Mouse (Mus musculus): Measurements from ENCODE around the gene Lrp2. TPM values are rescaled to one million over a fixed set of nuclear protein-coding genes. Genes with fewer than 3 reads are reported as not detected.

The Lrp2 gene
- polyA plus RNA-seq (2012; ENCODE audit: insufficient read depth, insufficient read length, missing spikeins) = not detected in 2 replicates

- no peak for TF ChIP-seq POLR2A (IDR thresholded peaks at IDR 0.05; ENCODE audit: borderline replicate concordance, low read depth, low read length)
- TF ChIP-seq CTCF (IDR thresholded peaks at IDR 0.05; ENCODE audit: low read depth, low read length) = no peak
- H3K27ac ChIP-seq (ENCODE audit: insufficient read depth, low read depth, low read length) = no peak within 1 kb of the TSS
- peaks cover 2% of the 10 kb centered on the region; the same call in 1 of the 2 replicates for H3K4me1 ChIP-seq (ENCODE audit: control insufficient read depth, insufficient read depth, low read length)
- H3K4me3 ChIP-seq (ENCODE audit: insufficient read depth, low read length) = peak within 1 kb of the TSS; percentile 60
These were observed at the start of gene Lrp2 for GRCm38 (mm10) chr2:69585886-69586398. Lrp2 (minus strand) TSS chr2:69586065.

GRCm38 (mm10) chr2:69635064-69635701 is 49.3 kb upstream of the Lrp2 start:
- no peak overlapping the region for H3K27ac ChIP-seq (ENCODE audit: insufficient read depth, low read depth, low read length)
- peaks cover 3% of the 10 kb centered on the region for H3K4me1 ChIP-seq (ENCODE audit: control insufficient read depth, insufficient read depth, low read length)
- peak overlapping the region; percentile 29; the same call in 1 of the 2 replicates for H3K4me3 ChIP-seq (ENCODE audit: insufficient read depth, low read length)
- TF ChIP-seq CTCF (IDR thresholded peaks at IDR 0.05; ENCODE audit: low read depth, low read length) = peak; percentile 79
- TF ChIP-seq POLR2A (IDR thresholded peaks at IDR 0.05; ENCODE audit: borderline replicate concordance, low read depth, low read length) = no peak

GRCm38 (mm10) chr2:69631449-69631848 is 45.6 kb upstream of the Lrp2 start:
- H3K4me3 ChIP-seq (ENCODE audit: insufficient read depth, low read length) = no peak overlapping the region
- no peak overlapping the region for H3K27ac ChIP-seq (ENCODE audit: insufficient read depth, low read depth, low read length)
- no peak for TF ChIP-seq CTCF (IDR thresholded peaks at IDR 0.05; ENCODE audit: low read depth, low read length)
- TF ChIP-seq POLR2A (IDR thresholded peaks at IDR 0.05; ENCODE audit: borderline replicate concordance, low read depth, low read length) = no peak
- H3K4me1 ChIP-seq (ENCODE audit: control insufficient read depth, insufficient read depth, low read length) = peaks cover 3% of the 10 kb centered on the region

DNA sequence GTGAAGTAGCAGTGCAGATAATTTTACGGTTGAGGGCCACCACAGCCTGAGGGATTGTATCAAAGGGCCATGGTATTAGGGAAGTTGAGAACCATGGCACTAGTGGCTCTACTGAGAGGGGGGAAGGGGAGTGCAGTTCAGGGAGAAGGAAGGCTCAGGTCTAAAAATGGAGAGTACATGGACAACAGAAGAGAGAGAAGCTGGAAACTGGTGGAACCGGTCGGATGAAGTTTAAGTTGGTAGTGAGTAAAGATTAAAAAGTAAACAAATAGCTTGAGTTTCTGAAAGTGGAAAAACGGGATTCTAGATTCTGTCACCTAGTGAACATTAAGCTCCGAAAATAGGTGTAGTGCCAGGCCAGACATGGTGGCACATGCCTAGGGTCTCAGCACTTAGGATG is 44.9 kb upstream of the Lrp2 start:
- no peak overlapping the region for H3K4me3 ChIP-seq (ENCODE audit: insufficient read depth, low read length)
- no peak overlapping the region for H3K27ac ChIP-seq (ENCODE audit: insufficient read depth, low read depth, low read length)
- TF ChIP-seq CTCF (IDR thresholded peaks at IDR 0.05; ENCODE audit: low read depth, low read length) (no peak), POLR2A (IDR thresholded peaks at IDR 0.05; ENCODE audit: borderline replicate concordance, low read depth, low read length) (no peak)
- H3K4me1 ChIP-seq (ENCODE audit: control insufficient read depth, insufficient read depth, low read length) = peaks cover 3% of the 10 kb centered on the region

DNA sequence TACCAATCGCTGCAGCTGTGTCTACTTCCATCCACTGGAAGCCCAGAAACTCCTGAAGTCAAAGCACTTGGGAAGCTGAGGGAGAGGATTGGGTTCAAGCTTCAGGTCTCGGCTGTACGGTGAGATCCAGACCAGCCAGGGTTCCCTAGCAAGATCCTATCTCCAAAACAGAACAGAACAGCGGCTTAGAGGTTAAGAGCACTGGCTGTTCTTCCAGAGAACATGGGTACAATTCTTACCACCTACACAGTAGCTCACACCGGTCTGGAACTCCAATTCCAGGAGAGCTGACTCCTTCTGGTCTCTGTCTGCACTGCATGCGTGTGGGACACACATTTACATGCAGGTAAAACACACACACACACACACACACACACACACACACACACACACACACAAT is 44.0 kb upstream of the Lrp2 start:
- no peak overlapping the region for H3K4me3 ChIP-seq (ENCODE audit: insufficient read depth, low read length)
- no peak overlapping the region for H3K27ac ChIP-seq (ENCODE audit: insufficient read depth, low read depth, low read length)
- TF ChIP-seq CTCF (IDR thresholded peaks at IDR 0.05; ENCODE audit: low read depth, low read length) = no peak
- no peak for TF ChIP-seq POLR2A (IDR thresholded peaks at IDR 0.05; ENCODE audit: borderline replicate concordance, low read depth, low read length)
- H3K4me1 ChIP-seq (ENCODE audit: control insufficient read depth, insufficient read depth, low read length) = no peaks in the 10 kb centered on the region

DNA sequence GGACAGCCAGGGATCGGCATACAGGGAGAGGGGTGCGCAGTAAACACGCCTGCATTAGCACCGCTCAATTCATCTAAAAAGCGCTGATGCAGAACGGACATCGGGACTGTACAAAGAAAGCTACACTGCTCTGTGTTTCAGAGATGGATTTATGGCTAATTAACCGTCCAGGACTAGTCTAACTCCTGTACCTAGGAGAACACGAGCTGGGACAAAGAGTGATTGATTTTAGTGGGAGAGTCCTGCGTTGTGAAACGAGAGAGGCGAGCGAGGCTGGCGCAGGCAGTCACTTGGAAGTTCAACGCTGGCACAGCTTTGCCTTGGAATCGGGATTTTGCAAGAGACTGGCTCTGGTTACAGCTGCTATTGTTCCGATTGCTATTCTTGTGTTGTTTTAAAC is 43.4 kb upstream of the Lrp2 start:
- H3K4me3 ChIP-seq (ENCODE audit: insufficient read depth, low read length) = no peak overlapping the region
- no peak for TF ChIP-seq POLR2A (IDR thresholded peaks at IDR 0.05; ENCODE audit: borderline replicate concordance, low read depth, low read length)
- TF ChIP-seq CTCF (IDR thresholded peaks at IDR 0.05; ENCODE audit: low read depth, low read length) = no peak
- H3K27ac ChIP-seq (ENCODE audit: insufficient read depth, low read depth, low read length) = no peak overlapping the region
- H3K4me1 ChIP-seq (ENCODE audit: control insufficient read depth, insufficient read depth, low read length) = no peaks in the 10 kb centered on the region

DNA sequence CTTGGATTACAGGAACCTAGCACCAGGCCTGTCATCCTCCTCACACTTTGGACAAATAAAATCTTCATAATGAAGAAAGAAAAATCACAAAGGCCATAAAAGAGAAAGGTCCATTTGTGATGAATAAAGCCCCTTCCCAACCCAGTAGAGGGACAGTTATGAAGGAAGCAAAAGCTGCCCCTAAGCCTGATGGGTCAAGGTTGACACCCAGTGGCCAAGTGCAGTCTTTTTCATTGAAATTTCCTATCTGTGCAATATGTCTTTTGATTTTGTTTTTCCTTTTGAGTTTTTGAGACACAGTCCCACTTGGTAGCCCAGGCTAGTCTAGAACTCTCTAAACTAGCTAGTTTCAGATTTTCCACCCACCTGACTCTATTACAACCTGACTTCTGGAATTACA is 33.4 kb upstream of the Lrp2 start:
- Histone ChIP-seq H3K4me3 (ENCODE audit: insufficient read depth, low read length) (no peak overlapping the region), H3K4me1 (ENCODE audit: control insufficient read depth, insufficient read depth, low read length) (peaks cover 2% of the 10 kb centered on the region; the same call in 1 of the 2 replicates), H3K27ac (ENCODE audit: insufficient read depth, low read depth, low read length) (no peak overlapping the region)
- no peak for TF ChIP-seq POLR2A (IDR thresholded peaks at IDR 0.05; ENCODE audit: borderline replicate concordance, low read depth, low read length)
- no peak for TF ChIP-seq CTCF (IDR thresholded peaks at IDR 0.05; ENCODE audit: low read depth, low read length)

DNA sequence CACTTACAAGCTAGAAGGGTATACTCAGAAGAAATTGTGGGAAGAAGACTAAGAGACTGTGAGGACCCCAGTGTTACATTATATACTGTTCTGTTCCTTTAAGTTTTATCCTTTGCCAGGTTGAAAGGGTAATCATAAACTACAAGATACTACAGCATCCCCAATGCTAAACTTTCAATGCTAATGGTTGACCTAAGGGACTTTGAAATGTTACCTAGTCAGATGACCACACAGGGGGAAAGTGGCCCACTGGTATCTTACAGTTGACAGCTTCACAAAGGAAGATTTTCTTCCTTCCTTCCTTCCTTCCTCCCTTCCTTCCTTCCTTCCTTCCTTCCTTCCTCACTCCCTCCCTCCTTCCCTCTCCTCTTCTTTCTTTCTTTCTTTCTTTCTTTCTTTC is 32.5 kb upstream of the Lrp2 start:
- TF ChIP-seq CTCF (IDR thresholded peaks at IDR 0.05; ENCODE audit: low read depth, low read length) (no peak), POLR2A (IDR thresholded peaks at IDR 0.05; ENCODE audit: borderline replicate concordance, low read depth, low read length) (no peak)
- peaks cover 8% of the 10 kb centered on the region for H3K4me1 ChIP-seq (ENCODE audit: control insufficient read depth, insufficient read depth, low read length)
- no peak overlapping the region for H3K4me3 ChIP-seq (ENCODE audit: insufficient read depth, low read length)
- no peak overlapping the region for H3K27ac ChIP-seq (ENCODE audit: insufficient read depth, low read depth, low read length)

GRCm38 (mm10) chr2:69613237-69613636 is 27.4 kb upstream of the Lrp2 start:
- Histone ChIP-seq H3K27ac (ENCODE audit: insufficient read depth, low read depth, low read length) (peak overlapping the region; percentile 62), H3K4me1 (ENCODE audit: control insufficient read depth, insufficient read depth, low read length) (peaks cover 12% of the 10 kb centered on the region), H3K4me3 (ENCODE audit: insufficient read depth, low read length) (no peak overlapping the region)
- no peak for TF ChIP-seq POLR2A (IDR thresholded peaks at IDR 0.05; ENCODE audit: borderline replicate concordance, low read depth, low read length)
- no peak for TF ChIP-seq CTCF (IDR thresholded peaks at IDR 0.05; ENCODE audit: low read depth, low read length)

- Histone ChIP-seq H3K4me3 (ENCODE audit: insufficient read depth, low read length) (no peak overlapping the region), H3K4me1 (ENCODE audit: control insufficient read depth, insufficient read depth, low read length) (peaks cover 12% of the 10 kb centered on the region), H3K27ac (ENCODE audit: insufficient read depth, low read depth, low read length) (peak overlapping the region; percentile 62; the same call in 1 of the 2 replicates)
- no peak for TF ChIP-seq CTCF (IDR thresholded peaks at IDR 0.05; ENCODE audit: low read depth, low read length)
- no peak for TF ChIP-seq POLR2A (IDR thresholded peaks at IDR 0.05; ENCODE audit: borderline replicate concordance, low read depth, low read length)
These were observed 26.9 kb upstream of the Lrp2 start for GRCm38 (mm10) chr2:69612716-69613115.

Data from bone marrow macrophage, adult 2 months (primary cell).